Mouse (Mus musculus) mesoderm, embryonic 11.5 days (tissue): Measurements from ENCODE around the gene Miga2.
A peak's percentile ranks its signal among the peaks of the same experiment; 100 is the strongest.

Source experiments
- DNase-seq: peaks from one replicate; pipeline ENCODE4 v3.0.0-alpha.2; 2012; ENCODE audit warnings: low read depth, low spot score

The Miga2 gene

GRCm38 (mm10) chr2:30419112-30419511, 55.1 kb downstream of the Miga2 start:
- peak; percentile 34 for DNase-seq

GRCm38 (mm10) chr2:30421432-30421831, 57.4 kb downstream of the Miga2 start:
- no peak for DNase-seq

GRCm38 (mm10) chr2:30429156-30429555, 65.1 kb downstream of the Miga2 start:
- DNase-seq = no peak
